Mouse (Mus musculus): Measurements from ENCODE around the gene E130308A19Rik.

- TF ChIP-seq POLR2A (IDR thresholded peaks at IDR 0.05; ENCODE audit: borderline replicate concordance, extremely low read depth, insufficient read depth, insufficient read length, poor library complexity, severe bottlenecking) = no peak
- no peak for TF ChIP-seq CTCF (IDR thresholded peaks at IDR 0.05; ENCODE audit: borderline replicate concordance, extremely low read depth, insufficient read depth, insufficient read length)
Measured at GRCm38 (mm10) chr4:59801489-59801888, 175.5 kb downstream of the E130308A19Rik start, which contains the start of gene Inip.

Data from brain, embryonic 14.5 days (tissue).